Mouse (Mus musculus): ENCODE measurements around the gene Ctsl. TPM values are rescaled to one million over a fixed set of nuclear protein-coding genes. Genes with fewer than 3 reads are reported as not detected.

Ctsl gene
- 100 to 1,000 TPM; 216 to 657 TPM for total RNA-seq (2021)
- long read RNA-seq, experiment 1, transcript Ctsl-201 (8 exons, 1,971 nt): major isoform, 72 of 76 reads
- long read RNA-seq, experiment 1, partial matches to known transcripts: 2 of 76 reads
- long read RNA-seq, experiment 1, other reads (novel, unspliced or antisense): 2 of 76 reads
- long read RNA-seq, experiment 2, transcript Ctsl-201 (8 exons, 1,971 nt): major isoform, 344 of 360 reads
- long read RNA-seq, experiment 2, partial matches to known transcripts: 8 of 360 reads
- long read RNA-seq, experiment 2, other reads (novel, unspliced or antisense): 8 of 360 reads

DNA sequence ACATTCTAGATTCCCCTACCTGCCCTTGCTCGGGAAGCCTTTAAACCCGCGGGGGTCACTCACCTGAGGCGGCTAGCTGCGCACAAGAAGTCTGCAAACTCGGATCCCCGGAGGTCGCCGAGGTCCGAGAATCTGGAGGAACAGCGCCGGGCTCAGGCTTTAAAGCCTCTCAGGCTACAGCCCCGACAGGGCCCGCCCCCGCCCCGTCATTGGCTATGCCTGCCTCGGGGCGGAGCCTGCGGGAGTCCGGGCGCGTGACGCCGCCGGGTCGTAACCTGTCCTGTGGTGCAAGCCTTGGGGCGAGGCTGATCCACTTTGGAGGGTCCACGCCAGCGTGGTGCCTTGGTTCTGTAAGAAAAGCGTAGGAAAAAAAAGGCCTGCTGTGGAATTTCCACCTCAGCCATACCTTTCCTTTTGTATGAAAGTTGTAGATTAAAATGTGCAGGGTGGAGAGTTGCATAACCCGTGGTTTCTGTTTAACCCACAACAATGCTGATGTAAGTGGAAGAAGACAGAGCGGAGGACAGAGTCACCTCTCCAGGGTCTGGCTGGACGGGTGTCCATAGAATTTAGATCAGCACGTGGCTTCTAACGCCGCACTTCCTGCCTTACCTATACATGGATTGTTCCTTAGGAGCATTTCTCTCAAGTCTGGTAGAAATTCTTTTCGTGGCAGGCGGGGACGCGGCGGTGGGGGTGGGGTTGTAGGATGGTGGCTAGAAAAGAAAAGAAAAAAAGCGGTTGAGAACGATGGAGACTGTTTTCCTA, at the start of gene Ctsl:
TSS of gene Ctsl (minus strand) at position 718 of the 768 bp plus-strand sequence.
- DNase-seq (ENCODE audit: low spot score in 2 of 2): peak; percentile 94 to 95

DNA sequence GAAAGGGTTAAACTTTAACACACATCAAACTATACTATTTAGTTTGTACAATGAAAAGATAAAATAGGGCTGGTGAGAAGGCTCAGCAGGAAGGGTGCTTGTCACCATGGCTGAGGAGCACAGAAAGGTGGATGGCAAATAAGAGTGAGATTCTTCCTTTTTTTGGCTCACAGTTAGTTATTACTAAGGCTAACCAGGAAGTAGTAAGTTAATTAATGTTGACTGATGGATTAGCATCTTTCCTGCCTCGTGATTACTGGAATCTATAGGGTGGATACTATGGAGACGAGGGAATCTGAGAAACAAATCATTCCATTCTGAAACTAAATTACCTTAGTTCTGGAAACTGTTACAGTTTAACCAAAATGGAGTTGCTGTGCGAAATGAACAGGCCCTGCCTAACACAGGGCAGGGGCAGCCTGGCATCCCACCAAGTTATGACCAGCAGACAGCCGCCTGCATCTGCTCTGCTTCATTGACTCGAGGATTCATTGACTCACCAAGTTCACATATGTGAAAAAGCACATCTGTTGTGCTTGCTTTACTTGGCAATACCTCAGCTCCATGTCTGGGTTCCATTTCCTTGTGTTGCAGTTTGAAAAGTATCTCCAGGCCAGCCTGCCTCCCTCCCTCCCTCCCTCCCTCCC, 46.4 kb upstream of the Ctsl start:
- DNase-seq (ENCODE audit: low spot score in 2 of 2): no peak

DNA sequence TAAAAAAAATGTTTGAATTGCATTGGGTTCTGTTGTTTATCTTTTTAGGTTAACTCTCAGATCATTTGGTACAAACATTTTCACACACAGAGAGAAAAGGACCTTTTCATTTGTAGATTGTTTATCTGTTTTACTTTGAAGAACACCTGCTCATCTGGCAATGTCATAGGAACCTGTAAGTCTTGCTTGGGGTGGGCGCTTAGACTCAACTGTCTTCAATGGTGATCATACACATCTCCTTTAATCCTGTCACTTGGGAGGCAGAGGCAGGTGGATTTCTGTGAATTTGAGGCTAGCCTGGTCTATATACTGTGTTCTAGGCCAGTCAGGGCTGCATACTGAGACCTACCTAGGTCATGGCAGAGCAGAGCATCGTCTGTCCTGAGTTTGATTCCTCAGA, 45.0 kb upstream of the Ctsl start:
- DNase-seq (ENCODE audit: low spot score in 2 of 2): no peak

DNA sequence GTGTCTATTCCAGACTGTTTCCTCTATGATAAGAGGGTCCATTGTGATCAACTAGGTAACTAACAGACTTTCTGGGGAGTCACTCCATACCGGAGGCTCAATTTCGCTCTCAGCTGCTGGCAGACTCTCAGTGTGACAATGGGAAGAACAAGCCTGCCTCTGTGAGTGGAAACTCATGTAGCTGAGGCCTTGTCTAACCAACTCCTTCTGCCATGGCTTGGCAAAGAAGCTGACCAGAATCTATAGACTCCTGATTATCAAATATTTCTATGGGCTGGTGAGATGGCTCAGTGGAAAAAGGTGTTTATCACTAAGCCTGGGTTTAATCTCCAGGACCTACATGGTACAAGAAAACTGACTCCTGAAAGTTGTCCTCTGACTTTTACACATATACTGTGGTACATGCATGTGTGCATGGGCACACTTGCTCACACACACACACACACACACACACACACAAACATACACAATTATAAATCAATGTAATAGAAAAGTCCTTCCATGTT, 42.1 kb upstream of the Ctsl start:
- no peak for DNase-seq (ENCODE audit: low spot score in 2 of 2)

DNA sequence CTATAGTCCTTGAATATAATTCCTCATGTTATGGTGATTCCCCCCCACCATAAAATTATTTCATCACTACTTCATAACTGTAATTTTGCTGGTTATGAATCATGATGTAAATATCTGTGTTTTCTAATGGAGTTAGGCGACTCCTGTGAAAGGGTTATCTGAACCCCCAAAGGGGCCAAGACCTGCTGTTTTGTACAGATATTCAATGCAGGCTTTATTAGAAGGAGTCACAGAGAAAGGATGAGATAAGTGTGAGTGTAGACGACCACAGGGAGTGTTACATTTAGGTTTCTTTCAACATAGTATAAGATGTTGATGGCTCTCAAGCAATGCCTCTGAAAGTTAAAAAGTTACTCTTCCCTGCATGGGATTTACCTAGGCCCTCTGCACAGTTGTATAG, 40.6 kb upstream of the Ctsl start:
- DNase-seq (ENCODE audit: low spot score in 2 of 2): no peak

DNA sequence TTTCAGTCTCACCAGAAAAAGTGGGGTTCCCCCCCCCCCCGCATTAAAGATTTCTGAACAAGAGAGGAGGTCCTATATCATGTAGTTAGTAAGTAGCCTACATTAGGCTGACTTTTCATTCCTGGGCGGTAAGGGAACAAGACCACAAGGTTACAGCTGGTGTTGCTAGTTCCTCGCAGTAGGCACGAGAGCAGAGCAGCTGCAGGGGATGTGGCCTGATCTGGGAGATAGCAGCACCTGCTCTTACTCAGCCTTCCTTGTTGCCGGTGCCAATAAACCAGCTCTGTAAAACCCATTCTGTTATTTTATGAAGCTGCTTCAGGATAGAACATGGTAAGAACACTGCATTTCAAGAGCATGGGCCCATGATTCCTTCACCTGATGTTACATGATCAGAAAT, 39.9 kb upstream of the Ctsl start:
- DNase-seq (ENCODE audit: low spot score in 2 of 2): no peak

DNA sequence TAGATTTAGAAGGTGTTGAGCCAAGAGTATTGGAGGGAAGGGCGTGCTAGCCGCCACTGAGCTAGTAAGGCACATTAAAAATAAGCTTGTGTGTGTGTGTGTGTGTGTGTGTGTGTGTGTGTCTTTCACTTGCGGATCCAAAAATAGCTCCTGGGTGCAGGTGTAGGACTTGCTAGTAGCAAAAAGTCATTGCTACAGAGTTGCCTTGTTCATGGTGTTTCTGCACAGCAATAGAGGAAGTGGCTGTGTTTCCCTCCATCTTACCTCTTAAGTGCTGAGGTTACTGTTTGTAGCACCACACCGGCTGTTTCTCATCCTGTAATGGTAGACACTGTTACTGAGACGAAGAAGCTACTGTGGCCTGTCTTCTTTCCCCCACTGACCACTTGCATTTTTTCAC, 37.3 kb upstream of the Ctsl start:
- DNase-seq (ENCODE audit: low spot score in 2 of 2): no peak

DNA sequence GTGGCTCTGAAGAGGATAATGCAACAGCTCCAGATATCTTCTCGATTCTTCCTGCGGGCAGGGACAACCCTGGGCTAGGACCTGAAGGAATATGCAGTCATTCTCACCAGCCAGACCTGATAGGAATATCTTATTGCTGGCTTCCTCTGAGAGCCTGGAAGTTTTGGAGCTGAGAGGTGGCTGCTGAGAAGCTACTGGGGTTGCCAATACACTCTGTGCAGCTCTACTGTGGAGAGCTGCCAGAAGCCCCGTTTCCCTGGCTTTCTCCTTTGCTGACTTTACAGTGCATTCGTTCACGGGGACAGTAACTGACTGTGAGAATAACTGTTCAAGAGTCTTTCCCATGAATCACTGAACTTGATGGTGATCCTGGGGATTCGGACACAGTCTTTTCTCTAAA, 34.9 kb upstream of the Ctsl start:
- no peak for DNase-seq (ENCODE audit: low spot score in 2 of 2)

DNA sequence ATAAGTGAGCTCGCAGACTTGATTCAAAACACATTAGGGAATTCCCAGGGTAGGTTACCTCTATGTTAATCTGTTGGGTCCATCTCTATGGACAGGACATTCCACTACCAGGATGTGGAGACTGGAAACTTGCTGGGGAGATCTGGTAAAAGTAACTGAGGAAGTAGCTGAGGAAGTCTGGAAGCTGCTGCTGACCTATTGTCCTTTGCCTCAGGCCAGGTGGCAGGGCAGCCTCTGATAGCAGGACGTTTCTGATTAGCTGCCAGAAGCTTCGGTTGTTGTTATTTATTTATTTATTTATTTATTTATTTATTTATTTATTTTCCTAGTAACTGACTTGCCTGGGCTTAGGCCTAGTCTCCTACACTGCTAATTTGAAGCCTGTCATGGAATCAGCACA, 32.8 kb upstream of the Ctsl start:
- DNase-seq (ENCODE audit: low spot score in 2 of 2): no peak

DNA sequence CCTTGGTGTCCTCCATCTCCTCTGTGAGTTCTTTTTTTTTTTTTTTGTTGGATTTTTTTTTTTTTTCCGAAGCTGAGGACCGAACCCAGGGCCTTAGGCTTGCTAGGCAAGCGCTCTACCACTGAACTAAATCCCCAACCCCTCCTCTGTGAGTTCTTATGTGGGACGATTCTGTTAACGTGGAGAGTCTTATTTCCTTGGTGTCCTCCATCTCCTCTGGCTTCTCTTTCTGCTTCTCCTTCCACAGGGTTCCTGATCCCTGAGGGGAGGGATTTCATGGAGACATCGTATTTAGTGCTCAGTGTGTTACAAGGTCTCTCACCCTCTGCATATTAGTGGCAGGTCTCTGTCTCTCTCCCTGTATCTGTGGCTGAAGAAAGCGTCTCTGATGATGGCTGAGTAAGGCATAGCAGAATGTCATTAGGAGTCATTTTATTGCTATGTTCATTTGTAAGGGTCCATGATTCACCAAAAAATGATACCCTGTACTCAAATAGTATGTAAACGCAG, 32.3 kb upstream of the Ctsl start:
- no peak for DNase-seq (ENCODE audit: low spot score in 2 of 2)

DNA sequence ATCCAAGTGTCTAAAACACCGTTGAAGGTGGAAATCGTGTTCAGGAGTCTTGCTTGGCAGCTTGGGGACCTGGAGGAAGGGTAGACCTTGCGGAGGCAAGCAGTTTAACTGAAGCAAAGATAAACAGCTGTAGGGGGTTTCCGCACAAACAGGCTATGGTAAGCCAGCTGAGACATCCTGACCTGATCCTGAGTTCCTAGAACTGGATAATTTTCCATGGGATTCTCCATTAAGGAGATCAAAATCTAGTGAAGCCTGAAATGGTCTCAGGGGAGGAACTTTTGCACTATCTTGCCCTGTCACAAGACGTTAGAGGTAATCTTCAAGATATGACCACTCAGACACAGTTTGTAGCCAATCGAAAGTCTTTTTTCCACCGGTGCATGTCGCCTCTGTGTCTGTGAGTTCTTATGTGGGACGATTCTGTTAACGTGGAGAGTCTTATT, 31.8 kb upstream of the Ctsl start:
- no peak for DNase-seq (ENCODE audit: low spot score in 2 of 2)

DNA sequence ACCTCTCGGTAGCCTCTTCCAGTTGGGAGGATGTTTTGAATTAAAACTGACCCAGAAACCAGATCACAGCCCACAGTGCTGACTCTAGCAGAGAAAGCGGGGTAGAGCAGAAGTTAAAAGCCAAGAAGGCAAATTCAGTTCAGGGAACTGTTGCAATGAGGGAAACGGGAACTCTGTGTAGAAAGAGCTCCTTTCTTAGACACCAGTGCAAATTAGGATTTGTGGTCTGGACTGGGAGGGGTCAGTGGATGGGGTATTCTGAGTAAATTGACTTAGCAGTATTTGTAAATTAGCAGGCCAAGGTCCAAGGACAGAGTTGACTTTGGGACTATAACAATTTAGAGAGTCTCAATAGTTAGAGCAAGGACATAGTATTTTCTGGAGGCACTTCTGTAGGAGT, 31.3 kb upstream of the Ctsl start:
- DNase-seq (ENCODE audit: low spot score in 2 of 2): no peak

DNA sequence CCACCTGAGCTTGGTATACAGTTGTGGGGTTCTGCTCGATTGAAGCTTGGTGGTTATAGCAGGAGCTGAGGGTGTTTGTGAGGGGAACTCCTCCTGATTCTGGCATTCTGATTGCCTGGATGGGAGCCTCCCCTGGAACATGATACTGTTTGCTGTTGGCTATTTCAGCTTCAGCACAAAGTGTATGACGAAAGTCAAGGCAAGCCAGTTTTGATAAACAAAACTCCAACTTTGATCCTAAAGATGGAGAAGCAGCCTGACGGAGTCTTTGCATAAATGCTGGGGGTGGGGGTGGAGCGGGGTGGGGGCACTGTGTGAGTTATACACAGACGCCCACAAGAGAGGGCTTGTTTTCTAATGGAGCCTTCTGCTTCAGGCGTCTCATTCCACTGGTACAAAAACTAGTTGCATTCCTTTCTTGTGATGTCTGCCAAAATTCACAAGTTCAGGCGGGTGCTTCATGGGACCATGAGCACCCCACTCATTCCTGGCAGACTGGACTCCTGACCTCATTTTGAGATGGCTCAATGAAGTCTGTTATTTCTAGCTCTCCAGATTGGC, 30.2 kb upstream of the Ctsl start:
- no peak for DNase-seq (ENCODE audit: low spot score in 2 of 2)

DNA sequence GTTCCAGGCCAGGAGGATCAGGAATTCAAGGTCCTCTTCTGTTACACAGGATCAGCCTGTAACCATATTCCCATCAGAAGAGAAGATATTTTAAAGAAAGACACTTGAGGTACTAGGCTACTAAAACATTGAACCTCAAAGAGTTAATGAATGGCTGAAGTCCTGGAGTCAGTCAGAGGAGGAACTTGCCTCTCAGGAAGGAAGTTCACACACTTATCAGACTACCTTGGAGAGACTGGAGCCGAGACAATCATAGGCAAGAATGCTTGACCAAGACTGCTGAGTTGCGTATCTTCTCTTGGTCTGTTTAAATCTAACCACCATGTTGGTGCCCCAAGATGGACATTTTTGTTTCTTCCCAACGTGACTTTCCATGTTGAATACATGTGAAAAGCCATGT, 29.2 kb upstream of the Ctsl start:
- no peak for DNase-seq (ENCODE audit: low spot score in 2 of 2)

DNA sequence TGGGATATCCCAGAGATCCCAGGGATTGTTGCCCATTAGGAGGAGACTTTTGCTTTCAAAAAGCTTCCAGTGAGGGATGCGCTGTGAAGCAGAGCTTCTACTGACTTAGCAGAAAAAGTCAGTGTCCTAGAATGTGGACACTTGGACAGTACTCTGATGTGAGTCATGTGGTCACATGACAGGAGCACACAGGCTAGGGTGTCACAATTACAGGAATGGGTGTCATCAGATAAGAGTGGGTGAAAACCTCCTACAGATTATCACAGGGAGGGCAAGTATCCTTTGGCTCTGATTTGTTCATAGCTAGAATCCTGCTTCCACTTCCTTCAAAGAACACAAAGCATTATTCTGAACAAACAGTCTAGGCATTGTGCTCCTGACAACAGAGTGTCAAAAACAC, 27.4 kb upstream of the Ctsl start:
- DNase-seq (ENCODE audit: low spot score in 2 of 2): no peak

DNA sequence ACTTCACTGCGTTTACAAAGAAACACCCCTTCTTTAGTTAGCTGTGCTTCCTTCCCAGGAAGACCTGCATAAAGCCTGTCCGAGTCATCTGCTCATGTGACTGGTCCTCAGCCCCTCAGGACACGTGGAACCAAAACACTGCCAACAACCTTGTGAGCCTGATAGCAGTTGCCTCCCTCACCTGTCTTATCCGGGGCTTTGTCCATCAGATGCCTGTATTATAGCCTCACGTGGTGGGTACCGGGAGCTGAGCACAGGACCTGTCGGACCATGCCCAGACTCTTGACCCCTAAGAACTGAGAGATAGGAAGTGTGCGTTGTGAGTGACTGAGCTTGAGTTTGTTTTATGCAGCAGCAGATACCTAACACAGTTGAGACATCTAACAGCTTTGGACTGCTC, 26.3 kb upstream of the Ctsl start:
- no peak for DNase-seq (ENCODE audit: low spot score in 2 of 2)

DNA sequence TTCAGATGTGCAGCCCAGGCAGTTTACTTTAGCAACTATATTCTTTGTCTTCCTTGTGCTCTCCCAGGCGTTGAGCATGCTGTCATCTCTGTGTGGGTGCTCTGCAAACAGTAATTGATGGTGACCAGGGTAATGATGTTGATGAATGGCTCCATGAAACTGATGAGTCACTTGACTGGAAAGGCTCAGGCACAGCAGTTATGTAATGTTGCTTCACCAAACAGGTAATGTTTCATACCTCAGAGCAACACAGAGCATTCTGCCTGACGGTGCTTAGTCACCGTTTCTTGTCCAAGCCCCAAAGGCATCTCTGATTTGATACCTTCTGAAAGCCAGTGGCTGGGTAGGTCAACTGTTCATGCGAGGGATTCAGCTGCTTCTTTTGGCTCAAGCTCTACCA, 17.7 kb upstream of the Ctsl start:
- no peak for DNase-seq (ENCODE audit: low spot score in 2 of 2)

DNA sequence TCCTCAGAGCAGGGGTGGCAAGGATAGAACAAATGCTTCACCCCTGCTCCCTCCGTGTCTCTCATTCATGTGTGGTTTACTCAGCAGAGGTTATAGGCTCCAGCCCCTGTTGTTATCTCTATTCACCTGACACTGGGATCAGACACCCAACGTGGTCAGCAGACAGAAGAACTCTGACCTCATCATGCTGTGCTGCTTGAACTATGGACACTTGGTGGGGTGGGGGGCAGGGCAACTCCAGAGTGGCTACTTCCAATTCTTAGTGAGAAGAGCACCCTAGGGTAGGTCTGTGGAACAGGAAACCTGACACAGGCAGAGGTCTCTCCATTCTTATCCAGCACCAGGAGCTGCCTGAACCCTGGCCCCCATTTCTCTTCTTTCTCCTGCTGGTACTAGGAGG, 15.4 kb upstream of the Ctsl start:
- no peak for DNase-seq (ENCODE audit: low spot score in 2 of 2)

DNA sequence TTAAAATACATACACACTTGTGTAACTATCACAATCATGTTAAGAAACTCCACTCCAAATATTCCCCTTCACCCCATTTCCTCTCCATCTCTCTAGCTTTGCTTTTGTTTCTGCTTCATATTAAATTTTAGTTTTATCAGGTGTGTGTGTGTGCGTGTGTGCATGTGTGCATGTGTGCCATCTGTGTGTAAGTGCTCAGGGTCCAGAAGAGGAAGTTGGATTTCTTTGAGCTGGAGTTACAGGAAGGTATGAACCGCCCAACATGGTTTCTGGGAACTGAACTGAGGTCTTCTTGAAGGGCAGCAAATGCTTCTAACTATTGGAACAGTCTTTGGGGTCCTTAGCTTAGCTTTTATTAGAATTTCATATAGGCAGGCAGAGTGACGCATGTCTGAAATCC, 14.2 kb upstream of the Ctsl start:
- DNase-seq (ENCODE audit: low spot score in 2 of 2): no peak

DNA sequence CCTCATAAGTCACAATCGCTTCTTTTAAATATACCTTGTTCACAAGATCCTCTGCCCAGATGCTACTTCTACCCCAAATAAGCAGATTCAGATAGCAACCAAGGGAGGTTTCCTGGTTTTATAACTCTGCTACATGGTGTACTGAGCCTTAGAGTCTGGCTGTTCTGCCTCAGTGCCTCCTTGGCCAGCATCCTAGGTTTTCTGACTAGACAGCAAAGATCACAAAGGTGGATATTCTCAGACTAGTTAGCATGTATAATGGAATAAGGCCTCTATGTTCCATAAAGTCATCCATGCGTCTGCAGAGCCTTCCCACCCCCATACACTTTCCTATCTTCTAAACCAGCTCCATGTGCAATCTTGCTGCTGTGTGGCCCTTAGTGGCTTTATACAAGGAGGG, 9.6 kb upstream of the Ctsl start:
- no peak for DNase-seq (ENCODE audit: low spot score in 2 of 2)

DNA sequence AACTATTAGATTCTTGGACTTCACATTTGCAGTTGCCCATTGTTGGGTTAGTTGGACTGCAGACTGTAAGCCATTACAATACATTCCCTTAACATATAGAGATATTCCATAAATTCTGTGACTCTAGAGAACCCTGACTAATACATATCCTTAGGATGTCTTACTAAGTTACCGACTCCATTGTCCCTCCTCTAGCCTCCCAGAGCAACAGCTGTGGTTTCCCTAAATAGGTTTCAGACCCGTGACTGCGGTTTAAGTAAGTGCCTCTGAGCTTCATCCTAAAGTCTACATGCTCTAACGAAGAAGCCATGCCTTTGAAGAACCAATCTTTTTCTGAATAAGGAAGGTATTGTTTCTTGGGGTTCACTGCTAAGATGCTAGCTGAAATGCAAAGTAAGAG, 7.9 kb upstream of the Ctsl start:
- DNase-seq (ENCODE audit: low spot score in 2 of 2): no peak

DNA sequence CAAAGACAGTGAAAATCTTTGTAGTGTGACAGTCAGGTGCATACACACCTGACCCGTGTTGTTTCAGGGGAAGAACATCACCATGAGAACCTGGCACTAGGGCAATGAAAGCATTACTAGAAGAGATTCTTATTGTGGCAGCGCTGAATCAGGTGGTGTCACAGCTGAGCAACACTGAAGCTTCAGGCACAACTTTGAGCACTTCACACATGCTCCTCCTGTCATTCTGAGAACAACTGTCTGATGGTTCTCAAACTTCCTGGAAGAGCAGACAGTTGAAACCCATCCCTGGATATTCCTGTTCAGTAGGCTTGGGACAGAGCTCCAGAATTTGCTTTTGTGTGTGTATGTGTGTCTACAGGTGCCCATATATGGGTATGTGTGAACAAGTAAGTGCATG, 5.8 kb upstream of the Ctsl start:
- DNase-seq (ENCODE audit: low spot score in 2 of 2): no peak
